Mouse (Mus musculus) cerebellum, postnatal 4 days (tissue): ENCODE results near the gene Slx4ip.

ENCODE experiments used
- DNase-seq, 2 experiments: peaks; one replicate each; pipeline ENCODE4 v3.0.0; 2022; ENCODE audit warnings: low spot score in 2 of 2, mixed read lengths in 1 of 2

Gene Slx4ip

GRCm38 (mm10) chr2:137063829-137064228 is 172.8 kb downstream of the Slx4ip start:
- no peak for DNase-seq

GRCm38 (mm10) chr2:137064513-137064912 is 173.5 kb downstream of the Slx4ip start:
- no peak for DNase-seq

- no peak for DNase-seq
Observed at GRCm38 (mm10) chr2:137067479-137068110, 176.6 kb downstream of the Slx4ip start.

GRCm38 (mm10) chr2:137073473-137074312 is 182.7 kb downstream of the Slx4ip start:
- no peak for DNase-seq

GRCm38 (mm10) chr2:137074313-137074620 is 183.2 kb downstream of the Slx4ip start:
- no peak for DNase-seq

GRCm38 (mm10) chr2:137078771-137079170 is 187.8 kb downstream of the Slx4ip start:
- no peak for DNase-seq

GRCm38 (mm10) chr2:137079721-137080320 is 188.8 kb downstream of the Slx4ip start:
- DNase-seq = no peak

GRCm38 (mm10) chr2:137080468-137080867 is 189.4 kb downstream of the Slx4ip start:
- DNase-seq = no peak

GRCm38 (mm10) chr2:137081001-137081400 is 190.0 kb downstream of the Slx4ip start:
- no peak for DNase-seq

GRCm38 (mm10) chr2:137082896-137083620 is 192.0 kb downstream of the Slx4ip start:
- no peak for DNase-seq

GRCm38 (mm10) chr2:137085257-137085656 is 194.2 kb downstream of the Slx4ip start:
- no peak for DNase-seq

GRCm38 (mm10) chr2:137086621-137087395 is 195.8 kb downstream of the Slx4ip start:
- DNase-seq = no peak

- no peak for DNase-seq
Observed at GRCm38 (mm10) chr2:137087705-137088104, 196.7 kb downstream of the Slx4ip start.

GRCm38 (mm10) chr2:137091766-137092522 is 200.9 kb downstream of the Slx4ip start:
- no peak for DNase-seq

GRCm38 (mm10) chr2:137092523-137093297 is 201.7 kb downstream of the Slx4ip start:
- no peak for DNase-seq

- DNase-seq = no peak
Observed at GRCm38 (mm10) chr2:137093298-137093630, 202.2 kb downstream of the Slx4ip start.

- DNase-seq = no peak
Observed at GRCm38 (mm10) chr2:137094301-137094700, 203.3 kb downstream of the Slx4ip start.

GRCm38 (mm10) chr2:137096981-137097460 is 206.0 kb downstream of the Slx4ip start:
- DNase-seq = no peak

- no peak for DNase-seq
Observed at GRCm38 (mm10) chr2:137098269-137099035, 207.4 kb downstream of the Slx4ip start.
